In genomic region chr4:103249436-103250085, GRCm38 (mm10) we compare ENCODE assay signal across 28 mouse cellular contexts. TPM values are rescaled to one million over a fixed set of nuclear protein-coding genes. Genes with fewer than 3 reads are reported as not detected.
DNase-seq lines count a peak whose midpoint lies in the region; ATAC-seq and TF ChIP-seq lines count a peak whose summit lies in the region.
"Had no signal": no experiment of that assay in that cellular context is flagged by ENCODE, and none has a peak within 500 bp of the region (broad histone marks: within the 10 kb centered on the region; RNA-seq: fewer than 3 reads in every experiment).

No protein-coding gene starts in this region.

- WGBS in liver, adult 2 months, result 16% methylated on average over 6 of the region's 6 CpGs
- 37% methylated on average over 6 of the region's 6 CpGs for whole genome bisulfite sequencing in liver, embryonic 13.5 days (ENCODE audit: insufficient replicate concordance)

- no peaks in the 10 kb centered on the region for H3K79me2 ChIP-seq in liver, adult 2 months (ENCODE audit: control insufficient read depth, insufficient read depth, low read length)

- peak; percentile 94 for DNase-seq in liver, adult 2 months (ENCODE audit: extremely low read depth, low read depth, low spot score)
- DNase-seq in liver (no peak), 3T3-L1 (ENCODE audit: low read depth, low spot score) (peak; percentile 77), NIH3T3 (ENCODE audit: low read depth) (peak; percentile 76)
- no peak for DNase-seq in liver, embryonic 13.5 days
- DNase-seq in layer of hippocampus, postnatal 36 days, result no peak
- no peak for DNase-seq in right cerebral cortex, postnatal 14 days
- no peak for DNase-seq in heart, postnatal 10 days
- DNase-seq: B cell, adult 2 months; cerebellum, adult 11 months; cerebellum, postnatal 10 days; gastrocnemius, postnatal 10 days; heart, adult 2 months; kidney, adult 18-20 months; lung, postnatal 14 days; thymus, postnatal 4 days had no signal

- no peak overlapping the region for H3K9ac ChIP-seq in liver, adult 2 months (ENCODE audit: low read depth, low read length)
- no peak overlapping the region for H3K9ac ChIP-seq in liver, embryonic 13.5 days
- H3K9ac ChIP-seq: embryonic facial prominence, embryonic 12.5 days; forebrain, embryonic 13.5 days; liver, embryonic 14.5 days had no signal

- peak overlapping the region; percentile 73 for H3K27ac ChIP-seq in liver, adult 2 months (replicated peaks; ENCODE audit: insufficient read depth, low read depth, low read length)
- 0 out of 2 replicates have a peak overlapping the region, but pooled peaks have one; percentile 6 for H3K27ac ChIP-seq in liver, embryonic 13.5 days
- H3K27ac ChIP-seq: embryonic facial prominence, embryonic 12.5 days; forebrain, embryonic 13.5 days; heart, adult 2 months; kidney, postnatal 0 days; liver, embryonic 14.5 days had no signal

- H3K9me3 ChIP-seq in liver, embryonic 13.5 days (replicated peaks), result no peaks in the 10 kb centered on the region
- H3K9me3 ChIP-seq: embryonic facial prominence, embryonic 12.5 days; forebrain, embryonic 13.5 days; megakaryocyte, embryonic 14.5 days had no signal

- no peaks in the 10 kb centered on the region for H3K4me1 ChIP-seq in liver, adult 2 months (ENCODE audit: control insufficient read depth, insufficient read depth, low read length)
- H3K4me1 ChIP-seq in liver, embryonic 13.5 days (replicated peaks), result 0 out of 2 replicates have a peak, but pooled peaks cover 4% of the 10 kb centered on the region
- H3K4me1 ChIP-seq: embryonic facial prominence, embryonic 12.5 days; forebrain, embryonic 13.5 days had no signal

- H3K4me2 ChIP-seq in liver, embryonic 13.5 days, result no peak overlapping the region
- H3K4me2 ChIP-seq: embryonic facial prominence, embryonic 12.5 days; forebrain, embryonic 13.5 days had no signal

- ATAC-seq in liver, embryonic 13.5 days (ENCODE audit: low read depth), result no peak
- ATAC-seq: forebrain, embryonic 13.5 days; hindbrain, embryonic 16.5 days had no signal

- H3K36me3 ChIP-seq in liver, adult 2 months (ENCODE audit: control insufficient read depth, insufficient read depth, low read length), result no peaks in the 10 kb centered on the region
- no peaks in the 10 kb centered on the region for H3K36me3 ChIP-seq in liver, embryonic 13.5 days
- H3K36me3 ChIP-seq: embryonic facial prominence, embryonic 12.5 days had no signal

- H3K4me3 ChIP-seq in liver, adult 2 months (ENCODE audit: insufficient read depth, low read depth, low read length), result peak overlapping the region; percentile 25; the same call in 1 of the 2 replicates
- H3K4me3 ChIP-seq in liver, embryonic 13.5 days (replicated peaks), result no peak overlapping the region
- H3K4me3 ChIP-seq: embryonic facial prominence, embryonic 12.5 days; erythroblast, embryonic 14.5 days; forebrain, embryonic 13.5 days; heart, adult 2 months; megakaryocyte, embryonic 14.5 days had no signal

- no peak for TF ChIP-seq CTCF in liver, adult 2 months (IDR thresholded peaks at IDR 0.05; ENCODE audit: low read depth, low read length)

- intact Hi-C loops in heart, postnatal 10 days (cut with DNase I), result no loop called here

- TF ChIP-seq POLR2A in liver, adult 2 months (IDR thresholded peaks at IDR 0.05; ENCODE audit: extremely low read depth, insufficient read depth, low read length), result no peak

- H3K27me3 ChIP-seq in liver, adult 2 months (ENCODE audit: control insufficient read depth, insufficient read depth, low read length), result no peaks in the 10 kb centered on the region
- H3K27me3 ChIP-seq in liver, embryonic 13.5 days, result no peaks in the 10 kb centered on the region
- H3K27me3 ChIP-seq: embryonic facial prominence, embryonic 12.5 days; forebrain, embryonic 13.5 days; megakaryocyte, embryonic 14.5 days had no signal

RNA-seq across cellular contexts. Expression of gene Slc35d1, which starts 34.6 kb away (rescaled TPM):
- 27.8 and 37.1 TPM in 2 replicates for total RNA-seq in liver, adult 2 months (2014; rRNA removed)
- polyA plus RNA-seq in liver, adult 2 months (2012; rRNA removed), result 29.1 TPM in 2 replicates
- polyA plus RNA-seq in liver, embryonic 13.5 days (2015; fragmentation: Nextera tagmentation; extraction: Ambion mirVana), result 4.6 and 5.7 TPM in 2 replicates
- 10 to 100 TPM; 12.1 to 12.5 TPM for total RNA-seq in layer of hippocampus, postnatal 36 days (2021)
- 1 to 10 TPM; 6.9 to 10.0 TPM for total RNA-seq in heart, postnatal 10 days (2021)

RNA-seq across cellular contexts. Expression of gene 4921539E11Rik, which starts 41.1 kb away (rescaled TPM):
- total RNA-seq in liver, adult 2 months (2014; rRNA removed), result not detected in 2 replicates
- polyA plus RNA-seq in liver, adult 2 months (2012; rRNA removed), result not detected in 2 replicates
- polyA plus RNA-seq in liver, embryonic 13.5 days (2015; fragmentation: Nextera tagmentation; extraction: Ambion mirVana), result not detected in 2 replicates
- total RNA-seq in layer of hippocampus, postnatal 36 days (2021), result not detected
- not detected for total RNA-seq in heart, postnatal 10 days (2021)
- total RNA-seq: gastrocnemius, postnatal 10 days; heart, adult 2 months; hematopoietic stem cell, adult 5-6 weeks; layer of hippocampus, postnatal 14 days; left cerebral cortex, postnatal 36 days; midbrain, postnatal 0 days had no signal
- polyA plus RNA-seq: embryonic facial prominence, embryonic 12.5 days; erythroblast, embryonic 14.5 days; forebrain, embryonic 13.5 days; heart, adult 2 months; heart, embryonic 14.5 days; hindbrain, embryonic 16.5 days; kidney, postnatal 0 days; liver, embryonic 14.5 days; midbrain, postnatal 0 days had no signal

Comparison
In these comparisons a context has a peak if more than half of its experiments do, and no peak if none do; other contexts are left out.
1. DNase-seq: peak in liver, adult 2 months (single experiment), 3T3-L1 (single experiment) and NIH3T3 (single experiment); none in liver (single experiment), liver, embryonic 13.5 days (single experiment), layer of hippocampus, postnatal 36 days (0 of 2), right cerebral cortex, postnatal 14 days (single experiment) and heart, postnatal 10 days (0 of 2).